Mouse (Mus musculus) left cerebral cortex, adult 8-10 months (tissue): Measurements from ENCODE around the gene Atp2a2. TPM values are rescaled to one million over a fixed set of nuclear protein-coding genes. Genes with fewer than 3 reads are reported as not detected.
"Not testable (repeated sequence)": the region's sequence is repeated elsewhere in the genome, so short reads cannot be mapped to it uniquely, and the experiment has no call there.

Experiments
- DNase-seq, 2 experiments: peaks; one replicate each; pipeline ENCODE4 v3.0.0; 2022; ENCODE audit warnings: low spot score in 2 of 2
- total RNA-seq, 4 experiments: library from RNA; stranded (reverse); gene quantifications; 2 replicates each; pipeline ENCODE4 v1.2.4; 2022

The Atp2a2 gene
- total RNA-seq, 4 experiments from 2014 or later: 616 to 703 (median 645) TPM

- DNase-seq: no peak
Measured at GRCm38 (mm10) chr5:122498046-122498445, 4.0 kb downstream of the Atp2a2 start.

DNA sequence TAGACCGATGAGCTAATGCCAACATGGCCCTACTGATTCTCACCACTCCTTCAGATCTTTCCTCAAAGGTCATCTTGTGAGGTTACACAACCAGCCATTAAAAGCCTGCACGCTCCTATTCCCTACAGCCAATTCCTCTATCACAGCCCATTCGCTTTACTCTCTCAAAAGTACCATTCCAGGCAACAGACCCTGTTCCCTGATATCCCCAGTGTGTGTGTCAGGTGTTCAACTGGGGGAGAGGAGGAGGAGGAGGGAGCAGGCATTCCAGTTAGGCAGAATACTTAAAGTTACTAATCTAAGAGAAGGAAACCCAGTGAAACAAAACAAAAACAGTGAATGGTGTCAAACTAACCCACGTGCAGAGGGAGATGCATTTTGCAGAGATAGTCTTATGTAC is 5.0 kb downstream of the Atp2a2 start:
- no peak for DNase-seq

- no peak for DNase-seq
Measured at GRCm38 (mm10) chr5:122494449-122494848, 7.6 kb downstream of the Atp2a2 start.

- DNase-seq: no peak
Measured at GRCm38 (mm10) chr5:122493035-122493434, 9.0 kb downstream of the Atp2a2 start.

GRCm38 (mm10) chr5:122491385-122491784 is 10.6 kb downstream of the Atp2a2 start:
- no peak for DNase-seq

DNA sequence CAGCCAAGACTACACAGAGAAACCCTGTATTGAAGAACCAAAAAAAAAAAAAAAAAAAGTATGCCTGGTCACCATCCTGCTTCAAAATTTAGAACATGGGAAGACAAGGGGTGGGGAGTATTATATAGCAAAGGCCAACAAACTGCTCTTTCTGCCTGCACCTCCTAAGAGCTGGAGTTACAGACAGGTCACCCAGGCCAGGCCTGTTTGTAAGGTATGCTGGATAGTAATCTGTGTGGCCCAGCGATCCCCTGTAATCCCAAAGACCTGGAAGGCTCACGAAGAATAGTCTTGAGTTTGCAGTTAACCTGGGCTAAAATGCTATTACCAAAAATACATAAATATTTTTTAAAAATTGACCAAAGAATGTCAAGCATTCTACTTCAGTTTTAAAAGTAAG is 11.9 kb downstream of the Atp2a2 start:
- no peak for DNase-seq

DNA sequence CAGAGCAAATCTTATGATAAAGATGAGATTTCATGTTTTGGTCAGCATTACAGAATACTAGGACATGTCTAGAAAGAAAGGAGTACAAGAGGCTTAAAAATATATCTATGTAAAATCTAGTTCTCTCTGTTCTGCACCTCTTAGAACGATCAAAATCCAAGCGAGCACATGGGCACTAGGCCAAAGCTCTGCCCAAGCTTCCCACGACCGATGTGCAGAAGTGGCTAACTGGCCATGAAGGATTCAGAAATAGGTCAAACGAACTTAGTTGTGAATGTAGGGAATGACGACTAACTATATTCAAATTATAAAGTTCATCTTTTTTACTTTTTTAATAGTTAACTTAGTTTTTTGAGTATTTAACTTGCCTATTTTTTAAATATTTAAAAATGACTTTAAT is 14.2 kb downstream of the Atp2a2 start:
- DNase-seq: no peak

DNA sequence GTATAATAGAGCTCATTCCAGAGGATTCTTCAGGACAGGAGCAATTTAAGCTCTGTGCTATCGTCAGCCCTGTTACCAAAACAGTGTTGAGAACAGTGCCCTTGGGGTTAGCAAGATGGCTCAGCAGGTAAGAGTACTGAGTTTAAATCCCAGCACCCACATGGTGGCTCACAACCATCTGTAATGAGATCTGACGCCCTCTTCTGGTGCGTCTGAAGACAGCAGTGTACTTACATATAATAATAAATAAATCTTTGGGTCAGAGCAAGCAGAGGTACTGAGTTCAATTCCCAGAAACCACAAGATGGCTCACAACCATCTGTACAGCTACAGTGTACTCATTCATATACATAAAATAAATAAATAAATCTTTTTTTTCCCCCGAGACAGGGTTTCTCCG is 15.8 kb downstream of the Atp2a2 start:
- not testable (repeated sequence) for DNase-seq

- DNase-seq: no peak
Measured at GRCm38 (mm10) chr5:122482733-122483391, 19.2 kb downstream of the Atp2a2 start.

DNA sequence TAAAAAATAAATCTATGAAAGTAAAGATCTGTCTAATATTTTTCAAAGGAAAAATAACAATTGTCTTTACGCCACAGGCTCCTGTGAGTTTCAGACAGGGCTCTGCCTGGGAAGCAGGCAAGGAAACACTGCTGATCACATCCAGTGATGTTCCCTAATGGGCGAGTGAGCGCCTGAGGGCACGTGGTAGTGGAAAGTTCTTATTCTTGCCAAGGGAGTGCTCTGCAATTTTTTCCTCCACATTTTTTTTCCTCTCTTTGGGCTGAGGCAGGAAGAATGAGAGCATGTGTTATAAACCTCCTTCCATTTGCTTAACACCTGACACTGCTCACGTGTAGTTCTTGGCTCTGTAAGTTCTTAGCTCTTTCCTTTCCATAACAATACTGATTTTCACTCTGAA is 20.2 kb downstream of the Atp2a2 start:
- DNase-seq: no peak

DNA sequence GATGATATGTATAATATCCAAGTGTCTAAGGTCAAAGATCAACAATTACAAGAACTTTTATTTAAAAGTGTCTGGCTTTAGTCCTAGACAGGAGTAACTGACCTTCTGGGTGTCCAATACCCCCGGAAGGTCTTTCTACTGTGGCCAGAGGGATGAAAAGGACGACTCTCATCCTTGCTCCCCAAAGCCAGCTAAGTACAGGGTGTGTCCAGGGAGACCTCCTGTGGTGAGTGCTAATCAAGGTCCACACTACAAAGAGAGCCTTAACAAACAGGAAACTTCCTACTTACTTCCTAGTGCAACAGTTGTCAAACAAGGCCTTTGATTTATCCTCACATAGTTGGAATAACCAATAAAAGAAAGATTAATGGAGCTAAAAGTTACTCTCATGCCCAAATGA is 22.9 kb downstream of the Atp2a2 start:
- no peak for DNase-seq

DNA sequence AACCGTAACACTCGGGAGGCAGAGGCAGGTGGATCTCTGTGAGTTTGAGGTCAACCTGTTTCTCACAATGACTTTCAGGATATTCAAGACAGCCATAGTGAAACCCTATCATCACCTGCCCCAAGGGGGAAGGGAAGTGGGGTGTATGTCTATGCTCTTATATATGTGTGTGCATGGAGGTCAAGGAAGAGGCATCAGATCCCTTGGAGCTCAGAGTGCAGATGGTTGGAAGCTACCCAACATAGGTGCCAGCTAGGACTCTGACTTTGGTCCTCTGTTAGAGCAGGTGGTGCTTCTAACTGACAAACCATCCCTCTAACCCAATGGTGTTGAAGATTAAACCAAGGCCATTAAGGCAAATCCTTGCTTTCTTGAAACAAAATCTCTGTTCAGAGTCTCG is 24.5 kb downstream of the Atp2a2 start:
- DNase-seq: no peak

DNA sequence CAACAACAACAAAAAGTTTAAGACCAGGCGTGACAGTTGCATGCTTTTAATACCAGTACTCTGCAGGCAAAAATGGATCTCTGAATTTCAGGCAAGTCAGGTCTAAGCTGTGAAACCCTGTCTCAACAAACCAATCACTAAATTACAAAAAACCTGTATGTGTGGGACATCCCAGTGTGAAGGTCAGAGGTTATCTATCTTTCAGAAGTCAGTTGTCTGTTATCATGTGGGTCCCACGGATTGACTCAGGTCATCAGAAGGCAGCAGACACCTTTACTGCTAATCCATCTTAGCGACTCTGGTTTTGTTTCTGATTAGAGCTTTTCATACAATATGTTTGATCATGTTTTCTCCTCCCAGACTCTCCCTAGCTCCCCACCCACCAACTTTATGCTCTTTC is 25.9 kb downstream of the Atp2a2 start:
- DNase-seq: no peak

DNA sequence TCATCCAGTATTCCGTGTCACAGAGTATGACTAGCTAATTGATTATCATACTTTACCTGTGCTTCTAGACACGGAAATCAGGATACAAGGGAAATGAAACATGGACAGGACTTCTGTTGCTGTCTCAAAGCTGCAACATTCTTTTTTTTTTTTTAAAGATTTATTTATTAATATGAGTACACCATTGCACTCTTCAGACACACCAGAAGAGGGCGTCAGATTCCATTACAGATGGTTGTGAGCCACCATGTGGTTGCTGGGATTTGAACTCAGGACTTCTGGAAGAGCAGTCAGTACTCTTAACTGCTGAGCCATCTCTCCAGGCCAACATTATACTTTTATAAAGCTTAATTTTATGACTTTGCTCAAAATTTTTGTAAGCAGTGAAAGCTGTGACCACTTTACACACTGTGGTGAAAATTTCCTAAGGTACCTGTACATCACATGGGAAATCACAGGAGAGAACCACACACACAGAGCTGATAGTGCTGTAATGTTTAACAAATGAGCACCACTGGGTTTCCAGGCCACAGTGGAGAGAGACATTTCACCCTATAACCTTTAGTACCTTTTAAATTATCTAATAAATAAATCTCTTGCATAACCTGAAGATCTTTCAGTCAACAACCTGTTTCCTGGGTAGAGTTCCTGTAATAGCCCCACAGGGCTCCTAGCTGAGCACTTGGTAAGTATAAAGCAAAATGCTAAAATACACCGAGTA is 27.2 kb downstream of the Atp2a2 start:
- DNase-seq: no peak

- no peak for DNase-seq
Measured at GRCm38 (mm10) chr5:122471658-122472057, 30.4 kb downstream of the Atp2a2 start.

GRCm38 (mm10) chr5:122461431-122461830 is 40.6 kb downstream of the Atp2a2 start:
- no peak for DNase-seq

DNA sequence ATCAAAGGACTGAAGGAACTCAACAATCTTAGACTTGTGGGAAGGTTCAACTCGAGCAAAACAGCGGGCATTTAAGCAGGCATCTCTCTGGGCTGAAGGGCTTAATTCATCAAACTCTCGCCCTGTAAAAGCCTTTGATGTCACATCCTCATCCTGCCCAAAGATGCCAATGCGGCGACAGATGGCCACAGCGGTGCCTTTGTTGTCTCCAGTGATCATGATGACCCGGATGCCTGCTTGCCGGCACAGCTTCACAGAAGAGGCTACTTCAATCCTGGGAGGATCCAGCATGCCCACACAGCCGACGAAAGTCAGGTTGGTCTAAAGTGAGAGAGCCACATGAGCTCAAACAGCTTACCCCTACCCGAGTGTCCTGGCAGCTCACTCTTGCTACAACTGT is 41.4 kb downstream of the Atp2a2 start:
- DNase-seq: no peak

GRCm38 (mm10) chr5:122459335-122459734 is 42.7 kb downstream of the Atp2a2 start:
- no peak for DNase-seq

- no peak for DNase-seq
Measured at GRCm38 (mm10) chr5:122458066-122458465, 44.0 kb downstream of the Atp2a2 start.

DNA sequence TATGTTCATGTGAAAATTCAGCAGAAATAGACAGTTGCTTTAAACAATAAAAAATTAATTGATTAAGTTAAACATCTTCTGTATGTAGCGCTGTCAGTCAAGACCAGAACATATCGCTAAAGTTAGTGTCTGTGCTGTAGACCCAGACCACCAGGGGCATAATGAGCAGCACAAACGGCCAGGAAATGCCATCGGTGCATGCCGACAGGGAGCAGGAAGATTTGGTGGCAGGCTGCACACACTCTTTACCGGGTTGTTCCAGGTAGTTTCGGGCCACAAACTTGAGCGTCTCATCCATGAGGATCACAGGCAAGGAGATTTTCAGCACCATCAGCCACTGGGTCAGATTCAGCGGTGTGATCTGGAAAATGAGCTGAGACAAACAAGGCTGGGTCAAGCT is 45.0 kb downstream of the Atp2a2 start:
- DNase-seq: not testable (repeated sequence)

- DNase-seq: no peak
Measured at GRCm38 (mm10) chr5:122455584-122455983, 46.4 kb downstream of the Atp2a2 start.

DNA sequence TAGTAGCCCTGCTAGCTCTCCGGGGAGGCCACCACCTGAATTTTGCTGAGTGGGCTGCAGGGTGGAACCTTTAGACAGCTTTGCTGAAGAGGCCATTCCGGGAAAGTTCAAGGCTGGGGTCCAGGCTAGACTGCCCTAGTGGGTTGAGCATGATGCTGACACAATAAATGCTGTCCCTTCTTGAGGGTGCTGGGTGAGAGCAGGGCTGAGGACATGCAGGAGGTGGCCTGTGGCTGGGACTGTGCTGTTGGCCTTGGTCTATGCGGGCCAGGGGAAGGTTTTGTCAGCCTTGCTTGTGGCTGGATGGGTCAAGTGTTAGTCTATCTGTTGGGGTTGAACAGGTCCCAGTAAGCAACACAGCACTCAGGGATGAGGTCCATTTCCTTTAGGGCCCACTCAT is 47.1 kb downstream of the Atp2a2 start:
- no peak for DNase-seq

- no peak for DNase-seq
Measured at GRCm38 (mm10) chr5:122454442-122454841, 47.6 kb downstream of the Atp2a2 start.
